Mouse (Mus musculus): Measurements from ENCODE around the gene Dennd4c. TPM values are rescaled to one million over a fixed set of nuclear protein-coding genes. Genes with fewer than 3 reads are reported as not detected.

The Dennd4c gene
- polyA plus RNA-seq, 1 experiment from 2014 or later, result 6.3 TPM

DNA sequence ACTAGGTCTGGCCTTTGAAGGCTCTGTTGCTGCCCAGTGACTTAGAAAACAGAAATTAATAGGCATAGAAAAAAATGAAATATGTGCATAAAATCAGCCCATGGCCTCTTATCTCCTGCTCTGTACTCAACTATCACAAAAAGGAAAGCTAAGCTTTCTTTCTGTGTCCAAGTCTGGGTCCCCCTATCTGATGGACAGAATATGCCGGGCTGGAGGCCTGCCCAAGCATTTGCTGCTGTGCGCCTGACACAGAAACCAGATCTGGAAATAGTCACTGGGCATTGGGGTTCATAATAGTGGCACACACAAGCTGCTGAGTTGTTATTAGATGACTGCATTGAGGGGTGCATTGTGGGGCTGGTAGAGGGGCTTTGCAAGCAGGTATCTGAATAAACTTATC is 131.1 kb downstream of the Dennd4c start:
- H3K36me3 ChIP-seq (replicated peaks; ENCODE audit: control insufficient read depth, insufficient read depth, low read depth, low read length), result no peaks in the 10 kb centered on the region
- H3K4me1 ChIP-seq (ENCODE audit: control insufficient read depth, insufficient read depth, low read length), result no peaks in the 10 kb centered on the region
- ATAC-seq (replicated peaks; ENCODE audit: insufficient number of reproducible peaks, low FRiP score, low TSS enrichment, low read depth), result no peak
- H3K27me3 ChIP-seq (ENCODE audit: control insufficient read depth, insufficient read depth, low read length), result peaks cover 4% of the 10 kb centered on the region; the same call in 1 of the 2 replicates
- no peak for DNase-seq (ENCODE audit: low spot score)
- no peak overlapping the region for H3K4me3 ChIP-seq (ENCODE audit: low read depth, low read length)
- no peak overlapping the region for H3K4me2 ChIP-seq (ENCODE audit: low read depth, low read length)
- no peaks in the 10 kb centered on the region for H3K9me3 ChIP-seq (replicated peaks; ENCODE audit: control insufficient read depth, low read length)
- no peak overlapping the region for H3K27ac ChIP-seq (replicated peaks; ENCODE audit: low read depth, low read length)
- WGBS, result 92% methylated on average over 2 of the region's 2 CpGs
- no peak overlapping the region for H3K9ac ChIP-seq (replicated peaks; ENCODE audit: low read length)

DNA sequence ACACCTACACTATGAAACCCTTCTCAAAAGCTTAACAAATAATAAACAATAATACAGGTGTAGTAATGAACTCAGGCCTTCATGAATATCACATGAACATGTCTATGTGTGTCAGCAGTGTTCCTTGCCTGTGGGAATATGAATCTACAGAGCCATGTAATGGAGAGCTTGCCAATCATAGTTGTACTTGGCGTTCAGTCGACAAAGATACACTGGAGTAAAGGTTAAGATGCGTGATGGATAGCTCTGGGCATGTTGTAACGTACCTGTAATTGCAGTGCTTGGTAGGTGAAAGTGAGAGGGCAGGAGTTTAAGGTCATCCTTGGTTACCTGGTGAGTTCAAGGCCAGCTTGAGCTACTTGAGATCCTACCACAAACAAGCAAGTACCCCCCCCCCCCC is 132.8 kb downstream of the Dennd4c start:
- ATAC-seq (replicated peaks; ENCODE audit: insufficient number of reproducible peaks, low FRiP score, low TSS enrichment, low read depth), result no peak
- H3K36me3 ChIP-seq (replicated peaks; ENCODE audit: control insufficient read depth, insufficient read depth, low read depth, low read length), result no peaks in the 10 kb centered on the region
- H3K27ac ChIP-seq (replicated peaks; ENCODE audit: low read depth, low read length), result no peak overlapping the region
- no peak overlapping the region for H3K9ac ChIP-seq (replicated peaks; ENCODE audit: low read length)
- 80% methylated on average over 4 of the region's 4 CpGs for WGBS
- no peak overlapping the region for H3K4me3 ChIP-seq (ENCODE audit: low read depth, low read length)
- DNase-seq (ENCODE audit: low spot score), result no peak
- H3K4me1 ChIP-seq (ENCODE audit: control insufficient read depth, insufficient read depth, low read length), result no peaks in the 10 kb centered on the region
- H3K9me3 ChIP-seq (replicated peaks; ENCODE audit: control insufficient read depth, low read length), result no peaks in the 10 kb centered on the region
- H3K4me2 ChIP-seq (ENCODE audit: low read depth, low read length), result no peak overlapping the region
- H3K27me3 ChIP-seq (ENCODE audit: control insufficient read depth, insufficient read depth, low read length), result peaks cover 2% of the 10 kb centered on the region; the same call in 1 of the 2 replicates

DNA sequence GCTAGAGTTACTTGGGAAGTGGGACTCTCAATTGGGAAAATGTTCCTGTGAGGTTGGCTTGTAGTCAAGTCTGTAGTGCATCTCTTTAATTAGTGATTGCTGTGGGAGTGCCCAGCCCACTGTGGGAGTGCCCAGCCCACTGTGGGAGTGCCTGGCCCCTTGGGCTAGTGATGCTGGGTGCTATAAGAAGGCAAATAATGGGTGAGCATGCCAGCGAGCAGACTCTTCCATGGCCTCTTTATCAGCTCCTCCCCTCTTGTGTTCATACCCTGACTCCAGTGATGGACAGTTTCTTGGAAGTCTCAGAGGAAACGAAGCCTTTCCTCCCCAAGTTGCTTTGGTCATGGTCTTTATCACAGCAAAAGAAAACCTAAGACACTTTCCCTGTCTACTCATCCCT is 134.1 kb downstream of the Dennd4c start:
- no peak overlapping the region for H3K4me2 ChIP-seq (ENCODE audit: low read depth, low read length)
- no peaks in the 10 kb centered on the region for H3K27me3 ChIP-seq (ENCODE audit: control insufficient read depth, insufficient read depth, low read length)
- no peaks in the 10 kb centered on the region for H3K4me1 ChIP-seq (ENCODE audit: control insufficient read depth, insufficient read depth, low read length)
- no peak overlapping the region for H3K4me3 ChIP-seq (ENCODE audit: low read depth, low read length)
- ATAC-seq (replicated peaks; ENCODE audit: insufficient number of reproducible peaks, low FRiP score, low TSS enrichment, low read depth) (no peak), DNase-seq (ENCODE audit: low spot score) (no peak)
- no peak overlapping the region for H3K9ac ChIP-seq (replicated peaks; ENCODE audit: low read length)
- H3K9me3 ChIP-seq (replicated peaks; ENCODE audit: control insufficient read depth, low read length), result no peaks in the 10 kb centered on the region
- H3K27ac ChIP-seq (replicated peaks; ENCODE audit: low read depth, low read length), result no peak overlapping the region
- 63% methylated on average over 2 of the region's 2 CpGs for WGBS
- no peaks in the 10 kb centered on the region for H3K36me3 ChIP-seq (replicated peaks; ENCODE audit: control insufficient read depth, insufficient read depth, low read depth, low read length)

DNA sequence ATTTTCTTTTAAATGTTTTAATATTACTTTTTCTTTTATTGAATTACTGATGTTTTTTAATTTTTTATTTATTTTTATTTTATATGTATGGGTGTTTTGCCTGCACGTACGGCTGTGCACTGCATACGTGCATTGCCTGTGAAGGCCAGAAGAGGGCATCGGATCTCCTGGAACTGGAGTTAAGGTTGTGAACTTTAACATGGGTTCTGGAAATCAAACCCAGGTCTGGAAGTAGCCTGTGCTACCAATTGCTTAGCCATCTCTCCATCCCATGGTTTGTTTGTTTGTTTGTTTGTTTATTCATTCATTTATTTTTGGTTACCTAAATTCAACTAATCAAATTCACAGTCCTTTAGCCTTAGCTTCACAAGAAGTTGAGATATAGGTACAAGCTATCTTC is 136.6 kb downstream of the Dennd4c start:
- H3K27me3 ChIP-seq (ENCODE audit: control insufficient read depth, insufficient read depth, low read length), result no peaks in the 10 kb centered on the region
- H3K4me3 ChIP-seq (ENCODE audit: low read depth, low read length), result no peak overlapping the region
- H3K4me1 ChIP-seq (ENCODE audit: control insufficient read depth, insufficient read depth, low read length), result no peaks in the 10 kb centered on the region
- WGBS, result 36% methylated on average over 4 of the region's 4 CpGs
- no peaks in the 10 kb centered on the region for H3K9me3 ChIP-seq (replicated peaks; ENCODE audit: control insufficient read depth, low read length)
- H3K27ac ChIP-seq (replicated peaks; ENCODE audit: low read depth, low read length), result no peak overlapping the region
- H3K4me2 ChIP-seq (ENCODE audit: low read depth, low read length), result no peak overlapping the region
- ATAC-seq (replicated peaks; ENCODE audit: insufficient number of reproducible peaks, low FRiP score, low TSS enrichment, low read depth) (no peak), DNase-seq (ENCODE audit: low spot score) (peak; percentile 53)
- no peak overlapping the region for H3K9ac ChIP-seq (replicated peaks; ENCODE audit: low read length)
- no peaks in the 10 kb centered on the region for H3K36me3 ChIP-seq (replicated peaks; ENCODE audit: control insufficient read depth, insufficient read depth, low read depth, low read length)

DNA sequence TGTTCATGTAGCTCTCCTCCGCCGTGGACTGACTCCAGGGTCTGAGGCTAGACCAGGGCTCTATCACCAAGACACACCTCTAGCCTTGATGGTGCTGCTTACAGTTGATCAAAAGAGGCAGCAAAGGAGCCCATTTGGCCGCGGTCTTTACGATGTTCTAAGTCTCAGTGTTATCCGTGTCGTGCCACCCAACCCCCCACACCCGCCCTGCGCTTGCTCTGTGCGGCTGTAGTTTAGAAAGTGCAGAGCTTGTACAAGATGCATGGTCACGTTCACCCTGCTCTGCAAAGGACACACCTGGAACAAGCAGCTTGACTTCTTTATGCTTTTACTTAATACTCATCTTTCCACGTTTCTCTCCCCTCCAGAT is 137.4 kb downstream of the Dennd4c start:
- H3K4me2 ChIP-seq (ENCODE audit: low read depth, low read length), result peak overlapping the region; percentile 25
- peak overlapping the region; percentile 15; the same call in 1 of the 2 replicates for H3K4me3 ChIP-seq (ENCODE audit: low read depth, low read length)
- H3K4me1 ChIP-seq (ENCODE audit: control insufficient read depth, insufficient read depth, low read length), result no peaks in the 10 kb centered on the region
- ATAC-seq (replicated peaks; ENCODE audit: insufficient number of reproducible peaks, low FRiP score, low TSS enrichment, low read depth) (no peak), DNase-seq (ENCODE audit: low spot score) (no peak)
- no peak overlapping the region for H3K9ac ChIP-seq (replicated peaks; ENCODE audit: low read length)
- H3K27me3 ChIP-seq (ENCODE audit: control insufficient read depth, insufficient read depth, low read length), result no peaks in the 10 kb centered on the region
- no peaks in the 10 kb centered on the region for H3K9me3 ChIP-seq (replicated peaks; ENCODE audit: control insufficient read depth, low read length)
- H3K27ac ChIP-seq (replicated peaks; ENCODE audit: low read depth, low read length), result no peak overlapping the region
- H3K36me3 ChIP-seq (replicated peaks; ENCODE audit: control insufficient read depth, insufficient read depth, low read depth, low read length), result no peaks in the 10 kb centered on the region
- WGBS, result 63% methylated on average over 12 of the region's 12 CpGs

DNA sequence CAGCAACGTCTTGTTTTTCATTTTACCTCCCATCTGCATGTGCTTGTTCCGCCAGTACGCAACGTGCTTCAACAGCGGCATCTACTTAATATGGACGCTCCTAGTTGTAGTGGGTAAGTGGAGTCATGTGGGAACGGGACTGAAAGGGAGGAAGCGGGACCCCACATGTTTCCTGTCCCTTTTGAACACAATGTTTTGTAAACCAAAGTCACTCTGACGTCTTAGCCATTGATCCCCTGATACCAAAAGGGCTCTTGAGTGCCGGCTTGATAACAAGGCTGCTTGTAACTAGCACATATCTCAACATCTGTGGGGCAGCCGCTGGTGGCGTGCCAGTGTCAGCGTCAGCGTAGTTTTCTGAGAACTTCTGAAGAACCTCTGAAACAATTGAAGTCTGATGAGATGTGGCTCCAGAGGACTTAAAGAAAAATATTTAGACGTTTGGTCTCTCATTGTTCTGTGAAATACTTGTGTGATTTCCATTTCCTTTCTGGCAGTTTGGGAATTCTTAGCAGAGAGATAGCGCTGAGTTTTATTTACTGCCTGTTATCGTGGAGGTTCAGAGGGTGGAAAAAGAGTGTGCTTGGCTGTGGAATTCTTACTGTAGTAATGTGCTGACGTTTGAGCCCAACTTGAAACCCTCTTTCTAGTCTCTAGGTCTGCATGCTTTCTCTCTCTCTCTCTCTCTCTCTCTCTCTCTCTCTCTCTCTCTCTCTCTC is 138.0 kb downstream of the Dennd4c start:
- Histone ChIP-seq H3K27ac (replicated peaks; ENCODE audit: low read depth, low read length) (no peak overlapping the region), H3K4me2 (ENCODE audit: low read depth, low read length) (peak overlapping the region; percentile 25), H3K27me3 (ENCODE audit: control insufficient read depth, insufficient read depth, low read length) (no peaks in the 10 kb centered on the region), H3K36me3 (replicated peaks; ENCODE audit: control insufficient read depth, insufficient read depth, low read depth, low read length) (no peaks in the 10 kb centered on the region), H3K9ac (replicated peaks; ENCODE audit: low read length) (0 out of 2 replicates have a peak overlapping the region, but pooled peaks have one; percentile 9), H3K4me1 (ENCODE audit: control insufficient read depth, insufficient read depth, low read length) (no peaks in the 10 kb centered on the region), H3K9me3 (replicated peaks; ENCODE audit: control insufficient read depth, low read length) (no peaks in the 10 kb centered on the region), H3K4me3 (ENCODE audit: low read depth, low read length) (peak overlapping the region; percentile 15; the same call in 1 of the 2 replicates)
- WGBS, result 35% methylated on average over 18 of the region's 18 CpGs
- DNase-seq (ENCODE audit: low spot score), result peak; percentile 43
- ATAC-seq (replicated peaks; ENCODE audit: insufficient number of reproducible peaks, low FRiP score, low TSS enrichment, low read depth), result no peak

DNA sequence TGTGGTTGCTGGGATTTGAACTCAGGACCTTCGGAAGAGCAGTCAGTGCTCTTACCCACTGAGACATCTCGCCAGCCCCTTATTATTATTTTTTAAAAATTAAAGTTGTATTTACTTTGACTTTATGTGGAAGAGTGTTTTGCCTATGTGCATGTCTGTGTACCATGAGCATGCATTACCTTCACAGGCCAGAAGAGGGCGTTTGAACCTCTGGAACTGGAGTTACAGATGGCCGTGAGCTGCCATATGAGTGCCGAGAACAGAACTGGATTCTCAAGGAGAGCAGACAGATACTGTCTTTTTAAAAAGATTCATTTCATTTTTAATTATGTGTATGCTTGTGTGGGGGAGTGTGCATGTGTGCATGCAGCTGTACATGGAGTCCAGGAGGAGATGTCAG is 139.5 kb downstream of the Dennd4c start:
- H3K27me3 ChIP-seq (ENCODE audit: control insufficient read depth, insufficient read depth, low read length), result no peaks in the 10 kb centered on the region
- H3K9me3 ChIP-seq (replicated peaks; ENCODE audit: control insufficient read depth, low read length), result no peaks in the 10 kb centered on the region
- no peaks in the 10 kb centered on the region for H3K4me1 ChIP-seq (ENCODE audit: control insufficient read depth, insufficient read depth, low read length)
- H3K36me3 ChIP-seq (replicated peaks; ENCODE audit: control insufficient read depth, insufficient read depth, low read depth, low read length), result no peaks in the 10 kb centered on the region
- H3K4me2 ChIP-seq (ENCODE audit: low read depth, low read length), result no peak overlapping the region
- H3K4me3 ChIP-seq (ENCODE audit: low read depth, low read length), result no peak overlapping the region
- 70% methylated on average over 5 of the region's 5 CpGs for WGBS
- H3K9ac ChIP-seq (replicated peaks; ENCODE audit: low read length), result no peak overlapping the region
- DNase-seq (ENCODE audit: low spot score), result no peak
- ATAC-seq (replicated peaks; ENCODE audit: insufficient number of reproducible peaks, low FRiP score, low TSS enrichment, low read depth), result no peak
- H3K27ac ChIP-seq (replicated peaks; ENCODE audit: low read depth, low read length), result no peak overlapping the region

DNA sequence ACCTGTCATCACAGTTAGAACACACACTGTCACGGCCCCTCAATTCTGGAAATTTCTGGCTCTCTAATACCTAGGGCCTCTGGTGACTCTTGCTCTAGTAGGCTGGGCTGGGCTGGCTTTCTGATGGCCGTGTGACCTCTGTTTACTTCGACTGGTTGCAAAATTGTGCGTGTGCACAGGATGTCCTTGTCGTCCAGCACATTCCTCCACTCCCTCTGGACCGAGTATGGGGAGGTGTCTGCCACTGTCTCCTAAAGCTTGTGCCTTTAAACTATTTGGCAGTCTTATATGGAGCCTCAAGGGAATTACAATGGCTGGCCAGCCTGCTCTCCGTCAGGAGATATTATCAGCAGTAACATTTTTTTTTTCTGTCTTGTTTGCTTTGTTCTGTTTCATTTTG is 149.1 kb downstream of the Dennd4c start:
- 78% methylated on average over 7 of the region's 7 CpGs for WGBS
- no peaks in the 10 kb centered on the region for H3K9me3 ChIP-seq (replicated peaks; ENCODE audit: control insufficient read depth, low read length)
- no peak for ATAC-seq (replicated peaks; ENCODE audit: insufficient number of reproducible peaks, low FRiP score, low TSS enrichment, low read depth)

More for the DNA sequence above, 149.1 kb downstream of the Dennd4c start:
- Histone ChIP-seq H3K4me3 (ENCODE audit: low read depth, low read length) (no peak overlapping the region), H3K27me3 (ENCODE audit: control insufficient read depth, insufficient read depth, low read length) (no peaks in the 10 kb centered on the region), H3K36me3 (replicated peaks; ENCODE audit: control insufficient read depth, insufficient read depth, low read depth, low read length) (no peaks in the 10 kb centered on the region), H3K27ac (replicated peaks; ENCODE audit: low read depth, low read length) (no peak overlapping the region), H3K4me2 (ENCODE audit: low read depth, low read length) (no peak overlapping the region), H3K9ac (replicated peaks; ENCODE audit: low read length) (no peak overlapping the region), H3K4me1 (ENCODE audit: control insufficient read depth, insufficient read depth, low read length) (no peaks in the 10 kb centered on the region)
- no peak for DNase-seq (ENCODE audit: low spot score)
